Mouse (Mus musculus): ENCODE measurements around the gene Sugt1. TPM values are rescaled to one million over a fixed set of nuclear protein-coding genes. Genes with fewer than 3 reads are reported as not detected.
A peak's percentile ranks its signal among the peaks of the same experiment; 100 is the strongest.

Sugt1 gene
- polyA plus RNA-seq, 2 experiments: 15.2 to 44.7 TPM

DNA sequence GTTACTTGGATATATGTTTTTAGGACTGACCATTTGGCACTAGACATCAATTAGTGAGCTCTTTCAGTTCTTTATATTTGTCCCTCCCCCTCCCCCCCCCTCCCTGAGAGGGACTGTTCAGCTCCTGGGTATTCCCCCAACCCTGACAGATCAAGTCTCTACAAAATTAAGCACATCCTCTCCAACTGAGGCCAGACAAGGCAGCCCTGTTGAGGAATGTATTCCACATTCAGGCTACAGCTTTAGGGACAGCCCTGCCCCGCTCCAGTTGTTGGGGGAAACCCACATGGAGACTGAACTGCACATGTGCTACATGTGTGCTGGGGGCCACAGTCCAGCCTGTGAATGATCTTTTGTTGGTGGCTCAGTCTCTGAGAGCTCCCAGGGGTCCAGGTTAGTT is 34.6 kb upstream of the Sugt1 start:
- Histone ChIP-seq H3K4me3 (ENCODE audit: insufficient read depth in 1 of 2, low read depth in 2 of 2, low read length in 2 of 2) (no peak overlapping the region), H3K27ac (no peak overlapping the region), H3K4me2 (ENCODE audit: low read depth) (no peak overlapping the region), H3K27me3 (ENCODE audit: control insufficient read depth, insufficient read depth, low read length) (no peaks in the 10 kb centered on the region), H3K4me1 (replicated peaks; ENCODE audit: control insufficient read depth in 2 of 2, insufficient read depth in 2 of 2, low read length in 1 of 2) (peaks cover 4 to 9% of the 10 kb centered on the region in 2 experiments; a peak in 3 of 4 replicates), H3K9me3 (ENCODE audit: control insufficient read depth, low read length) (no peaks in the 10 kb centered on the region), H3K36me3 (replicated peaks; ENCODE audit: control insufficient read depth, insufficient read depth, low read depth) (no peaks in the 10 kb centered on the region), H3K9ac (replicated peaks) (no peak overlapping the region)
- ATAC-seq (ENCODE audit: insufficient read depth) (no peak), DNase-seq (ENCODE audit: low read depth in 3 of 3, low spot score in 3 of 3) (no peak)
- no peak for TF ChIP-seq CTCF (IDR thresholded peaks at IDR 0.05; ENCODE audit: low read depth)
- no peak for TF ChIP-seq EP300 (IDR thresholded peaks at IDR 0.05; ENCODE audit: low read depth)
- 97% methylated on average over 1 of the region's 1 CpGs for WGBS (ENCODE audit: insufficient replicate concordance)

DNA sequence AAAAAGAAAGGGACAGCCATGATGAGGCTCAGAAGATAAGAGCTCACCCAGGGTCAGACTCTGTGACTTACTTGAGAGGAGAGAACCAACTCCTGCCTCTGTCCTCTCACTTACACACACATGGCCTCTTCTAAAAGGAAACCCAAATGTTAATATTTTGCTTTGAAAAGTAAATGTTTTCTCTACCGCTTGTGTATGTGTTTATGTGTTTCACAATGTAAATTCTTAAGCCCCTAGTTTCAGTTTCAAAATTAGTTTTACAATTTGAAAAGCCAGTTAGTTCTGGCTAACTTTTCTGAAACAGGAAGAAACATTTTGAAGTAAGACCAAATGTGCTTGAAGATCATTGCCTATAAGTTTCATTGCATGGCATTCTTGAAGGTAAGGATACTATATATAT is 29.7 kb upstream of the Sugt1 start:
- Histone ChIP-seq H3K4me2 (ENCODE audit: low read depth) (no peak overlapping the region), H3K36me3 (replicated peaks; ENCODE audit: control insufficient read depth, insufficient read depth, low read depth) (peaks cover 14% of the 10 kb centered on the region), H3K4me1 (replicated peaks; ENCODE audit: control insufficient read depth in 2 of 2, insufficient read depth in 2 of 2, low read length in 1 of 2) (peaks cover 4% of the 10 kb centered on the region in 2 experiments; a peak in 1 of 4 replicates), H3K9me3 (ENCODE audit: control insufficient read depth, low read length) (no peaks in the 10 kb centered on the region), H3K27ac (no peak overlapping the region), H3K4me3 (ENCODE audit: insufficient read depth in 1 of 2, low read depth in 2 of 2, low read length in 2 of 2) (no peak overlapping the region), H3K27me3 (ENCODE audit: control insufficient read depth, insufficient read depth, low read length) (no peaks in the 10 kb centered on the region), H3K9ac (replicated peaks) (no peak overlapping the region)
- no peak for ATAC-seq (ENCODE audit: insufficient read depth)
- no peak for DNase-seq (ENCODE audit: low read depth in 3 of 3, low spot score in 3 of 3)
- TF ChIP-seq EP300 (IDR thresholded peaks at IDR 0.05; ENCODE audit: low read depth) (no peak), CTCF (IDR thresholded peaks at IDR 0.05; ENCODE audit: low read depth) (no peak)
- WGBS (ENCODE audit: insufficient replicate concordance): 86% methylated on average over 1 of the region's 1 CpGs

DNA sequence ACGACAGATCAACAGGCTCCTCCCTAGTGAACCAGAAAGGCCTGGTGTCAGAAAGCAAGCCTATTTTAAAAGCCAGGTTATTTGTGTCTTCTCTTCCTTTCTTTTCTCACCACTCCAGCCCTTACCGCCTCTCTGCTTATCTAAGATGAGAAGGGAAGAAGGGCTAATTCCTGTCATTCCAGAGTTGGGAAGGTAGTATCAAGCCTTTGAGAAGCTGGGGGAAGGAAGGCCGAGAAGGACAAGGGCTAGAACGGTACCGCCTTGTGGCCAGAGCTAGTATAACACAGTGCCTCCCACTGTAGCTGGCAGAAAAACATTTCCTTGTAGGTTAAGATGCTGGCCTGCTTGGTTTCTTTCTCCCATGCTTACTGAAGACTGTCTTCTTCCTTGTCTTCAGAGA is 24.7 kb upstream of the Sugt1 start:
- Histone ChIP-seq H3K36me3 (replicated peaks; ENCODE audit: control insufficient read depth, insufficient read depth, low read depth) (peaks cover 48% of the 10 kb centered on the region), H3K27ac (no peak overlapping the region), H3K4me3 (ENCODE audit: insufficient read depth in 1 of 2, low read depth in 2 of 2, low read length in 2 of 2) (no peak overlapping the region), H3K9me3 (ENCODE audit: control insufficient read depth, low read length) (no peaks in the 10 kb centered on the region), H3K27me3 (ENCODE audit: control insufficient read depth, insufficient read depth, low read length) (no peaks in the 10 kb centered on the region), H3K9ac (replicated peaks) (no peak overlapping the region), H3K4me1 (replicated peaks; ENCODE audit: control insufficient read depth in 2 of 2, insufficient read depth in 2 of 2, low read length in 1 of 2) (peaks cover 0 to 2% of the 10 kb centered on the region in 2 experiments; a peak in 1 of 4 replicates), H3K4me2 (ENCODE audit: low read depth) (no peak overlapping the region)
- DNase-seq (ENCODE audit: low read depth in 3 of 3, low spot score in 3 of 3): peak; percentile 19 to 35 (median 23)
- 48% methylated on average over 5 of the region's 5 CpGs for WGBS (ENCODE audit: insufficient replicate concordance)
- TF ChIP-seq EP300 (IDR thresholded peaks at IDR 0.05; ENCODE audit: low read depth) (no peak), CTCF (IDR thresholded peaks at IDR 0.05; ENCODE audit: low read depth) (peak; percentile 87)
- ATAC-seq (ENCODE audit: insufficient read depth): peak; percentile 55

DNA sequence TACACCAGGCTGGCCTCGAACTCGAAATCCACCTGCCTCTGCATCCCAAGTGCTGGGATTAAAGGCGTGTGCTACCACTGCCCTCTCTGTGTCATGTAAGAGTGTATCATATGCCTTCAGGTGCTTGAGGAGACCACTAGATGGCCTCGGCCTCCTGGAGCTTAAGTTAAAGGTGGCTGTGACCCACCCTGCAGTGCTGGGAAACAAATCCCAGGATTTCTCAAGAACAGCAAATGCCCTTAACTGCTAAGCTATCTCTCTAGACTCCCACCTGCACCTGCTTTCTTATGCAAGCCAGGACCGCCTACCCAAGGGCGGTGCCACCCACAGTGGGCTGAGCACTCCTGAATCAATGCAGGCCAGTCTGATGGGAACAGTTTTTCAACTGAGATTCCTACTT is 22.7 kb upstream of the Sugt1 start:
- no peak overlapping the region for H3K9ac ChIP-seq (replicated peaks)
- peaks cover 64% of the 10 kb centered on the region for H3K36me3 ChIP-seq (replicated peaks; ENCODE audit: control insufficient read depth, insufficient read depth, low read depth)
- no peak overlapping the region for H3K4me2 ChIP-seq (ENCODE audit: low read depth)
- no peak for DNase-seq (ENCODE audit: low read depth in 3 of 3, low spot score in 3 of 3)
- 0 out of 4 replicates have a peak, but pooled peaks cover 0 to 2% of the 10 kb centered on the region in 2 experiments for H3K4me1 ChIP-seq (replicated peaks; ENCODE audit: control insufficient read depth in 2 of 2, insufficient read depth in 2 of 2, low read length in 1 of 2)
- no peak for ATAC-seq (ENCODE audit: insufficient read depth)
- no peak overlapping the region for H3K4me3 ChIP-seq (ENCODE audit: insufficient read depth in 1 of 2, low read depth in 2 of 2, low read length in 2 of 2)
- H3K9me3 ChIP-seq (ENCODE audit: control insufficient read depth, low read length): no peaks in the 10 kb centered on the region
- H3K27ac ChIP-seq: no peak overlapping the region
- 76% methylated on average over 6 of the region's 6 CpGs for WGBS (ENCODE audit: insufficient replicate concordance)
- peak; percentile 53 for TF ChIP-seq CTCF (IDR thresholded peaks at IDR 0.05; ENCODE audit: low read depth)
- TF ChIP-seq EP300 (IDR thresholded peaks at IDR 0.05; ENCODE audit: low read depth): no peak
- H3K27me3 ChIP-seq (ENCODE audit: control insufficient read depth, insufficient read depth, low read length): no peaks in the 10 kb centered on the region

DNA sequence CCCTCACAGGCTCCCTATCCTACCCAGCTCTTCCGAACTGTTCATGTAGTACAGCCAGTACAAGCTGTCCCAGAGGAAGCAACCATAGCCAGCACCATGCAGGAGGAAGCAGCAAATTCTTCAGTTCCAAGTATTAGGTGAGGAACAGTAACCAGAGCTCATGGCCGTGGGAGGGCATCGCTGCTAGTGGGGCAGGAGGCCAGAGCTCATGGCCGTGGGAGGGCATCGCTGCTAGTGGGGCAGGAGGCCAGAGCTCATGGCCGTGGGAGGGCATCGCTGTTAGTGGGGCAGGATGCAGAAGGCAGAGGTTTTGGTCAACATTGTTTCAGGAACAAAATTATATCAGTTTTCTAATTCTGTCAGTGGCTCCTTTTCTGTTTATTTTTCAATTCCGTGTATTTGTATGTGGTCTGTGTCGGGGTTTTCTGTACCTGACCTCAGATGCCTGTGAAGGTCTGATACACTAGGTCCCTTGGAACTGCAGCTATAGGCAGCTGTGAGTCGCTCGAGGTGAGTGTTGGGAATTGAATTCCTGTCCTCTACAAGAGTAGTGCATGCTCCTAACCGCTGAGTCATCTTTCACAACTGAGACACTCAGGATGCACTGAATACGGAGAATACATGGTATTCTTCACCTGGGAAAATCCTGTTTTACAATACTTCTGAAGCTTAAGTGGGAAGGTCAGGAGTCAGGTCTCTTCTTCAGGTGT is 13.9 kb upstream of the Sugt1 start:
- no peak overlapping the region for H3K9ac ChIP-seq (replicated peaks)
- peaks cover 29% of the 10 kb centered on the region for H3K36me3 ChIP-seq (replicated peaks; ENCODE audit: control insufficient read depth, insufficient read depth, low read depth)
- no peak for TF ChIP-seq EP300 (IDR thresholded peaks at IDR 0.05; ENCODE audit: low read depth)
- TF ChIP-seq CTCF (IDR thresholded peaks at IDR 0.05; ENCODE audit: low read depth): no peak
- no peaks in the 10 kb centered on the region for H3K9me3 ChIP-seq (ENCODE audit: control insufficient read depth, low read length)
- no peak overlapping the region for H3K27ac ChIP-seq
- WGBS (ENCODE audit: insufficient replicate concordance): 88% methylated on average over 13 of the region's 13 CpGs
- H3K4me1 ChIP-seq (replicated peaks; ENCODE audit: control insufficient read depth in 2 of 2, insufficient read depth in 2 of 2, low read length in 1 of 2): no peaks in the 10 kb centered on the region
- no peaks in the 10 kb centered on the region for H3K27me3 ChIP-seq (ENCODE audit: control insufficient read depth, insufficient read depth, low read length)
- no peak for ATAC-seq (ENCODE audit: insufficient read depth)
- no peak for DNase-seq (ENCODE audit: low read depth in 3 of 3, low spot score in 3 of 3)
- no peak overlapping the region for H3K4me2 ChIP-seq (ENCODE audit: low read depth)
- no peak overlapping the region for H3K4me3 ChIP-seq (ENCODE audit: insufficient read depth in 1 of 2, low read depth in 2 of 2, low read length in 2 of 2)
